8 mouse cellular contexts compared by ENCODE assay signal in genomic region chr12:90398564-90398963, GRCm38 (mm10).
DNase-seq lines count a peak whose midpoint lies in the region; ATAC-seq and TF ChIP-seq lines count a peak whose summit lies in the region.

No protein-coding gene starts in this region.

- no peak overlapping the region for H3K27ac ChIP-seq in liver, postnatal 0 days (ENCODE audit: low read depth)
- no peak overlapping the region for H3K27ac ChIP-seq in liver, embryonic 11.5 days (ENCODE audit: low read depth, low read length)

- no peak overlapping the region for H3K4me3 ChIP-seq in liver, postnatal 0 days (ENCODE audit: low read depth, low read length)
- no peak overlapping the region for H3K4me3 ChIP-seq in liver, embryonic 11.5 days (ENCODE audit: low read depth, low read length)

- no peak for ATAC-seq in liver, postnatal 0 days
- no peak for ATAC-seq in liver, embryonic 11.5 days (replicated peaks; ENCODE audit: low FRiP score)
- ATAC-seq in inflammation-experienced regulatory T-cells, adult 6 months, result no peak

- H3K36me3 ChIP-seq in liver, postnatal 0 days (replicated peaks; ENCODE audit: insufficient read depth, low read length), result no peaks in the 10 kb centered on the region
- H3K36me3 ChIP-seq in liver, embryonic 11.5 days (ENCODE audit: control insufficient read depth, insufficient read depth, low read length), result no peaks in the 10 kb centered on the region

- H3K9ac ChIP-seq in liver, postnatal 0 days (replicated peaks), result no peak overlapping the region
- H3K9ac ChIP-seq in liver, embryonic 11.5 days (ENCODE audit: low read depth, low read length), result no peak overlapping the region

- H3K4me2 ChIP-seq in liver, postnatal 0 days (ENCODE audit: low read depth, low read length), result no peak overlapping the region
- H3K4me2 ChIP-seq in liver, embryonic 11.5 days, result no peak overlapping the region

- TF ChIP-seq EP300 in liver, postnatal 0 days (IDR thresholded peaks at IDR 0.05; ENCODE audit: low read depth), result no peak

- H3K4me1 ChIP-seq in liver, postnatal 0 days (ENCODE audit: insufficient read depth), result no peaks in the 10 kb centered on the region
- no peaks in the 10 kb centered on the region for H3K4me1 ChIP-seq in liver, embryonic 11.5 days (replicated peaks; ENCODE audit: control insufficient read depth, insufficient read depth, low read length)

- peak; percentile 39 for TF ChIP-seq CTCF in liver, postnatal 0 days (IDR thresholded peaks at IDR 0.05; ENCODE audit: low read depth)

- 65% methylated on average over 5 of the region's 5 CpGs for WGBS in liver, postnatal 0 days (ENCODE audit: insufficient replicate concordance)
- WGBS in liver, embryonic 11.5 days, result 64% methylated on average over 5 of the region's 5 CpGs

- no peaks in the 10 kb centered on the region for H3K27me3 ChIP-seq in liver, postnatal 0 days (ENCODE audit: insufficient read depth, low read length)
- H3K27me3 ChIP-seq in liver, embryonic 11.5 days (replicated peaks; ENCODE audit: control insufficient read depth, insufficient read depth, low read length), result no peaks in the 10 kb centered on the region

- H3K9me3 ChIP-seq in liver, postnatal 0 days (ENCODE audit: low read length), result no peaks in the 10 kb centered on the region
- no peaks in the 10 kb centered on the region for H3K9me3 ChIP-seq in liver, embryonic 11.5 days (ENCODE audit: control insufficient read depth, low read length)

- peak; percentile 5 to 9 for DNase-seq in frontal cortex, postnatal 36 days (ENCODE audit: low spot score in 2 of 2)
- no peak for DNase-seq in frontal cortex, postnatal 10 days (ENCODE audit: low spot score in 2 of 2)
- no peak for DNase-seq in liver, postnatal 0 days
- DNase-seq in liver, embryonic 11.5 days (ENCODE audit: low spot score), result no peak
- peak; percentile 57 for DNase-seq in brain, adult 2 months (ENCODE audit: low read depth, low spot score)
- DNase-seq in induced T-regulatory cell, adult 2 months (ENCODE audit: low read depth), result peak; percentile 25
- DNase-seq in MN1 (ENCODE audit: low spot score), result no peak

Comparison
In these comparisons a context has a peak if more than half of its experiments do, and no peak if none do; other contexts are left out.
1. DNase-seq: peak in frontal cortex, postnatal 36 days (2 of 2), brain, adult 2 months (single experiment) and induced T-regulatory cell, adult 2 months (single experiment); none in frontal cortex, postnatal 10 days (0 of 2), liver, postnatal 0 days (single experiment), liver, embryonic 11.5 days (single experiment) and MN1 (single experiment).